Mouse (Mus musculus) Patski (cell line): Measurements from ENCODE around the gene 1700016H13Rik. TPM values are rescaled to one million over a fixed set of nuclear protein-coding genes. Genes with fewer than 3 reads are reported as not detected.

Experiments
- ATAC-seq: fragments of 100-300 bp; one replicate; pipeline ENCODE4 v1.8.0; 2021
- CTCF ChIA-PET: fragments of 350-600 bp; sonication (Branson Sonifier 250); formaldehyde crosslinking; loops from one replicate; lab custom pipeline; 2022; ENCODE audit warnings: inconsistent platforms; lab: Charles Lee
- POLR2A ChIA-PET: fragments of 350-600 bp; sonication (Branson Sonifier 250); formaldehyde crosslinking; loops from one replicate; lab custom pipeline; 2022; ENCODE audit warnings: antibody characterized with exemption, inconsistent platforms; lab: Charles Lee
- DNase-seq: peaks from one replicate; pipeline ENCODE4 v3.0.0-alpha.2; 2011; ENCODE audit warnings: low read depth, low spot score
- H3K27me3 ChIP-seq: fragments of 371-371 bp; one replicate; pipeline ENCODE4 v1.5.1; 2021
- CTCF ChIP-seq: fragments of 100-300 bp; IDR thresholded peaks from one replicate; pipeline ENCODE4 v1.5.1; 2021
- in situ Hi-C: fragments of 300-500 bp; cut with MboI; formaldehyde crosslinking; loops from 3 replicates; pipeline ENCODE4 v1.11.1; 2018; ENCODE audit warnings: low pct_unique_long_range_greater_than_20kb, mixed read lengths
- polyA plus RNA-seq: library from polyadenylated mRNA; unstranded; gene quantifications from one replicate; pipeline ENCODE4 v1.2.3, GENCODE M21; 2021

The 1700016H13Rik gene
- polyA plus RNA-seq, 1 experiment from 2014 or later = not detected

GRCm38 (mm10) chr5:103693041-103693641 lies 37.3 kb upstream of the 1700016H13Rik start:
- ATAC-seq (peak; percentile 58), DNase-seq (peak; percentile 99)
- TF ChIP-seq CTCF = no peak
- in situ Hi-C loops = loop anchor here (10.0 kb wide), 1 partner anchor 62 kb away; no protein-coding TSS in a partner anchor
- ChIA-PET POLR2A (interaction anchor here (0.6 to 1.6 kb wide), 10 partner anchors 12 to 319 kb away, joined by 3 to 8 read pairs (median 4); no protein-coding TSS in a partner anchor), CTCF (interaction anchor here (1.0 to 1.8 kb wide), 5 partner anchors 9 to 133 kb away, joined by 3 to 5 read pairs (median 4); no protein-coding TSS in a partner anchor)
- no peaks in the 10 kb centered on the region for H3K27me3 ChIP-seq

GRCm38 (mm10) chr5:103692531-103693040 lies 36.8 kb upstream of the 1700016H13Rik start:
- H3K27me3 ChIP-seq = no peaks in the 10 kb centered on the region
- in situ Hi-C loops = loop anchor here (10.0 kb wide), 1 partner anchor 62 kb away; no protein-coding TSS in a partner anchor
- no peak for TF ChIP-seq CTCF
- no peak for DNase-seq
- ChIA-PET POLR2A (interaction anchor here (0.7 to 1.6 kb wide), 14 partner anchors 10 to 318 kb away, joined by 3 to 8 read pairs (median 4); no protein-coding TSS in a partner anchor), CTCF (interaction anchor here (0.8 to 3.1 kb wide), 7 partner anchors 10 to 152 kb away, joined by 3 to 18 read pairs (median 6); no protein-coding TSS in a partner anchor)
- peak; percentile 6 for ATAC-seq

GRCm38 (mm10) chr5:103691624-103692530 lies 36.1 kb upstream of the 1700016H13Rik start, which contains the start of gene Aff1:
Aff1 (plus strand) TSS chr5:103692374.
- CTCF ChIA-PET = interaction anchor here (0.8 to 3.7 kb wide), 13 partner anchors 9 to 241 kb away, joined by 3 to 33 read pairs (median 3); no protein-coding TSS in a partner anchor
- TF ChIP-seq CTCF = no peak
- POLR2A ChIA-PET = interaction anchor here (0.6 to 1.6 kb wide), 17 partner anchors 9 to 317 kb away, joined by 3 to 8 read pairs (median 4); no protein-coding TSS in a partner anchor
- DNase-seq = peak; percentile 60
- in situ Hi-C loops = loop anchor here (10.0 kb wide), 1 partner anchor 63 kb away; no protein-coding TSS in a partner anchor
- H3K27me3 ChIP-seq = no peaks in the 10 kb centered on the region
- ATAC-seq = peak; percentile 65

GRCm38 (mm10) chr5:103691171-103691570 lies 35.4 kb upstream of the 1700016H13Rik start:
- no peak for TF ChIP-seq CTCF
- no peaks in the 10 kb centered on the region for H3K27me3 ChIP-seq
- DNase-seq (no peak), ATAC-seq (no peak)
- in situ Hi-C loops = loop anchor here (10.0 kb wide), 1 partner anchor 64 kb away; no protein-coding TSS in a partner anchor
- ChIA-PET CTCF (interaction anchor here (0.9 to 3.7 kb wide), 11 partner anchors 8 to 242 kb away, joined by 3 to 33 read pairs (median 4); no protein-coding TSS in a partner anchor), POLR2A (interaction anchor here (0.6 to 1.2 kb wide), 7 partner anchors 51 to 166 kb away, joined by 3 to 7 read pairs (median 3); no protein-coding TSS in a partner anchor)

- ChIA-PET POLR2A (interaction anchor here (1.0 kb wide), 1 partner anchor 64 kb away, joined by 3 read pairs; no protein-coding TSS in a partner anchor), CTCF (interaction anchor here (0.7 to 3.7 kb wide), 10 partner anchors 7 to 237 kb away, joined by 3 to 33 read pairs (median 7); no protein-coding TSS in a partner anchor)
- in situ Hi-C loops = loop anchor here (10.0 kb wide), 1 partner anchor 65 kb away; no protein-coding TSS in a partner anchor
- ATAC-seq = no peak
- TF ChIP-seq CTCF = no peak
- DNase-seq = no peak
- no peaks in the 10 kb centered on the region for H3K27me3 ChIP-seq
These were observed 34.4 kb upstream of the 1700016H13Rik start for GRCm38 (mm10) chr5:103690190-103690589.

GRCm38 (mm10) chr5:103689645-103690044 lies 33.8 kb upstream of the 1700016H13Rik start:
- H3K27me3 ChIP-seq = no peaks in the 10 kb centered on the region
- no peak for TF ChIP-seq CTCF
- ATAC-seq (no peak), DNase-seq (no peak)
- CTCF ChIA-PET = interaction anchor here (0.7 to 3.7 kb wide), 7 partner anchors 9 to 237 kb away, joined by 3 to 33 read pairs (median 6); no protein-coding TSS in a partner anchor
- POLR2A ChIA-PET = interaction anchor here (0.5 kb wide), 1 partner anchor 62 kb away, joined by 3 read pairs; no protein-coding TSS in a partner anchor
- in situ Hi-C loops = loop anchor here (10.0 kb wide), 1 partner anchor 65 kb away; no protein-coding TSS in a partner anchor

GRCm38 (mm10) chr5:103681824-103682223 lies 26.0 kb upstream of the 1700016H13Rik start:
- DNase-seq (no peak), ATAC-seq (no peak)
- in situ Hi-C loops = loop anchor here (5.0 kb wide), 2 partner anchors 140 to 245 kb away; no protein-coding TSS in a partner anchor
- TF ChIP-seq CTCF = no peak
- ChIA-PET CTCF (interaction anchor here (1.0 to 2.2 kb wide), 5 partner anchors 8 to 130 kb away, joined by 3 to 33 read pairs (median 6); no protein-coding TSS in a partner anchor), POLR2A (interaction anchor here (1.6 kb wide), 1 partner anchor 10 kb away, joined by 7 read pairs; the partner anchor contains the start of gene Aff1)
- no peaks in the 10 kb centered on the region for H3K27me3 ChIP-seq

GRCm38 (mm10) chr5:103680381-103680780 lies 24.6 kb upstream of the 1700016H13Rik start:
- POLR2A ChIA-PET = interaction anchor here (0.6 kb wide), 1 partner anchor 55 kb away, joined by 3 read pairs; no protein-coding TSS in a partner anchor
- ATAC-seq = peak; percentile 68
- CTCF ChIA-PET = interaction anchor here (0.6 to 2.2 kb wide), 28 partner anchors 9 to 249 kb away, joined by 3 to 33 read pairs (median 4); no protein-coding TSS in a partner anchor

GRCm38 (mm10) chr5:103678974-103679373 lies 23.2 kb upstream of the 1700016H13Rik start:
- ATAC-seq (no peak), DNase-seq (no peak)
- TF ChIP-seq CTCF = no peak
- H3K27me3 ChIP-seq = no peaks in the 10 kb centered on the region
- in situ Hi-C loops = no loop called here
- POLR2A ChIA-PET = no interaction called here
- CTCF ChIA-PET = interaction anchor here (1.4 kb wide), 1 partner anchor 12 kb away, joined by 3 read pairs; no protein-coding TSS in a partner anchor

More at GRCm38 (mm10) chr5:103680381-103680780, 24.6 kb upstream of the 1700016H13Rik start:
- H3K27me3 ChIP-seq = no peaks in the 10 kb centered on the region
- in situ Hi-C loops = loop anchor here (5.0 kb wide), 2 partner anchors 142 to 247 kb away; no protein-coding TSS in a partner anchor
- peak; percentile 93 for TF ChIP-seq CTCF
- DNase-seq = peak; percentile 44
